Mouse (Mus musculus) spleen, postnatal 14 days (tissue): ENCODE results near the gene Tfb2m.

ENCODE experiments used
- DNase-seq, 2 experiments: peaks; one replicate each; pipeline ENCODE4 v3.0.0; 2021 to 2022; ENCODE audit warnings: low spot score in 2 of 2

The Tfb2m gene

GRCm38 (mm10) chr1:179559446-179560194 lies 13.6 kb upstream of the Tfb2m start:
- no peak for DNase-seq

GRCm38 (mm10) chr1:179556921-179557320 lies 10.9 kb upstream of the Tfb2m start:
- no peak for DNase-seq

- DNase-seq = no peak
Measured at GRCm38 (mm10) chr1:179553949-179554347, 7.9 kb upstream of the Tfb2m start.

GRCm38 (mm10) chr1:179553197-179553948 lies 7.3 kb upstream of the Tfb2m start:
- DNase-seq = no peak

GRCm38 (mm10) chr1:179552751-179553150 lies 6.7 kb upstream of the Tfb2m start:
- DNase-seq = no peak

GRCm38 (mm10) chr1:179551921-179552320 lies 5.9 kb upstream of the Tfb2m start:
- DNase-seq = no peak

GRCm38 (mm10) chr1:179551336-179551735 lies 5.3 kb upstream of the Tfb2m start:
- DNase-seq = no peak

- no peak for DNase-seq
Measured at GRCm38 (mm10) chr1:179548996-179549752, 3.1 kb upstream of the Tfb2m start.

GRCm38 (mm10) chr1:179548220-179548619 lies 2.2 kb upstream of the Tfb2m start:
- DNase-seq = no peak

GRCm38 (mm10) chr1:179547176-179547575 lies 1.1 kb upstream of the Tfb2m start:
- DNase-seq = no peak

- DNase-seq = peak in 1 of 2 experiments; percentile 59
Measured at GRCm38 (mm10) chr1:179546551-179546917, 467 bp upstream of the Tfb2m start.

- DNase-seq = no peak
Measured at GRCm38 (mm10) chr1:179541502-179541901, 4.6 kb downstream of the Tfb2m start.

GRCm38 (mm10) chr1:179539887-179540286 lies 6.2 kb downstream of the Tfb2m start:
- no peak for DNase-seq

GRCm38 (mm10) chr1:179539054-179539453 lies 7.0 kb downstream of the Tfb2m start:
- no peak for DNase-seq

GRCm38 (mm10) chr1:179519901-179520300 lies 26.2 kb downstream of the Tfb2m start:
- DNase-seq = no peak

- peak; percentile 73 to 80 for DNase-seq
Measured at GRCm38 (mm10) chr1:179517713-179518465, 28.2 kb downstream of the Tfb2m start, which contains the start of gene Smyd3. Gene Smyd3 (minus strand): TSS chr1:179518041.

GRCm38 (mm10) chr1:179516941-179517712 lies 28.9 kb downstream of the Tfb2m start:
- DNase-seq = no peak

- DNase-seq = no peak
Measured at GRCm38 (mm10) chr1:179511895-179512294, 34.2 kb downstream of the Tfb2m start.

- DNase-seq = no peak
Measured at GRCm38 (mm10) chr1:179510546-179511340, 35.3 kb downstream of the Tfb2m start.
